In genomic region chr15:91754546-91754945, GRCm38 (mm10) we compare ENCODE assay signal across 8 mouse cellular contexts.
A peak's percentile ranks its signal among the peaks of the same experiment; 100 is the strongest.
DNase-seq lines count a peak whose midpoint lies in the region; ATAC-seq and TF ChIP-seq lines count a peak whose summit lies in the region.

No protein-coding gene starts in this region.

- no peak for TF ChIP-seq POLR2A in kidney, adult 2 months (IDR thresholded peaks at IDR 0.05; ENCODE audit: low read depth, low read length)

- no peak overlapping the region for H3K9ac ChIP-seq in heart, embryonic 16.5 days (ENCODE audit: low read length)

- WGBS in kidney, adult 2 months = 17% methylated on average over 3 of the region's 3 CpGs
- WGBS in heart, embryonic 16.5 days = 21% methylated on average over 3 of the region's 3 CpGs

- H3K36me3 ChIP-seq in kidney, adult 2 months (ENCODE audit: control insufficient read depth, insufficient read depth, low read length) = peaks cover 13% of the 10 kb centered on the region
- H3K36me3 ChIP-seq in heart, embryonic 16.5 days (ENCODE audit: control insufficient read depth, insufficient read depth) = peaks cover 13% of the 10 kb centered on the region

- no peak overlapping the region for H3K27ac ChIP-seq in kidney, adult 2 months (ENCODE audit: insufficient read depth, low read depth, low read length)
- no peak overlapping the region for H3K27ac ChIP-seq in heart, embryonic 16.5 days (ENCODE audit: low read length)

- H3K4me1 ChIP-seq in kidney, adult 2 months (ENCODE audit: control insufficient read depth, insufficient read depth, low read length) = no peaks in the 10 kb centered on the region
- no peaks in the 10 kb centered on the region for H3K4me1 ChIP-seq in heart, embryonic 16.5 days (ENCODE audit: control insufficient read depth, insufficient read depth, low read length)

- peak overlapping the region; percentile 46 for H3K4me2 ChIP-seq in heart, embryonic 16.5 days (ENCODE audit: low read depth, low read length)

- H3K27me3 ChIP-seq in kidney, adult 2 months (replicated peaks; ENCODE audit: control insufficient read depth, insufficient read depth, low read length) = no peaks in the 10 kb centered on the region
- H3K27me3 ChIP-seq in heart, embryonic 16.5 days (ENCODE audit: control insufficient read depth, insufficient read depth, low read length) = no peaks in the 10 kb centered on the region

- DNase-seq in kidney, adult 2 months = peak; percentile 40
- DNase-seq in kidney, adult 11 months = no peak
- peak; percentile 50 for DNase-seq in ZHBTc4 (ENCODE audit: low read depth, low spot score)
- DNase-seq in cerebellum, postnatal 36 days = peak; percentile 66 to 74
- DNase-seq in left cerebral cortex, adult 18-20 months (ENCODE audit: low spot score in 2 of 2) = peak; percentile 51 to 65
- DNase-seq in ovary, postnatal 14 days (ENCODE audit: low spot score) = peak; percentile 42

- no peaks in the 10 kb centered on the region for H3K9me3 ChIP-seq in heart, embryonic 16.5 days (replicated peaks; ENCODE audit: control insufficient read depth, low read length)

- no peak for TF ChIP-seq CTCF in kidney, adult 2 months (conservative IDR thresholded peaks at IDR 0.05; ENCODE audit: insufficient read depth, insufficient read length, low read depth, low read length)

- no peak for ATAC-seq in heart, embryonic 16.5 days (replicated peaks; ENCODE audit: extremely low read depth, insufficient read depth, low FRiP score)
- no peak for ATAC-seq in inflammation-experienced regulatory T-cells, adult 6 months

- H3K4me3 ChIP-seq in kidney, adult 2 months (ENCODE audit: insufficient read depth, low read depth, low read length) = no peak overlapping the region
- no peak overlapping the region for H3K4me3 ChIP-seq in heart, embryonic 16.5 days (ENCODE audit: low read length)
